Mouse (Mus musculus): ENCODE results near the gene Gm20388. TPM values are rescaled to one million over a fixed set of nuclear protein-coding genes. Genes with fewer than 3 reads are reported as not detected.

Gm20388 gene
- polyA plus RNA-seq, 1 experiment from 2014 or later, result 5.3 TPM

DNA sequence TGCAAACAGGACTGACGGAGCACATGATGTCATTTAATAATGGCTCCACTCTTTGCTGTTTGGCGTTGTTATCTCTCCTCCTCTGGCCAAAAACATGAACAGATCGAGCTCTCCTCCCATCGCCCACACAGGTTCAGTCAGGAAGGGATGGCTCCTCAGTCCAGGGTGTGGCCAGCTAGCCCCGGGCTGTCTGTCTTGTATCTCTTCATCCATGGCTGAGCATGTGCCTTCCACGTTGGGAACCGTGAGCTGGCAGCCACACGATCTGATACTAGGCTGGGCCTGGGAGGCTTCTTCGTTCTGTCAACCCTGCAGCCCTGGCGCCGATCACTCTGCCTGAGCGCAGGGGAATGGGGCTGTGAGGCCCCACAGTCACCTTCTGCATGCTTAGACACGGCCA, 1248.2 kb downstream of the Gm20388 start:
- Histone ChIP-seq H3K4me1 (replicated peaks; ENCODE audit: control insufficient read depth, insufficient read depth, low read length) (no peaks in the 10 kb centered on the region; the same call in 1 of the 2 replicates), H3K27ac (ENCODE audit: low read depth, low read length) (no peak overlapping the region), H3K9ac (ENCODE audit: low read depth, low read length) (no peak overlapping the region), H3K4me3 (ENCODE audit: low read depth, low read length) (no peak overlapping the region), H3K4me2 (no peak overlapping the region), H3K36me3 (ENCODE audit: control insufficient read depth, insufficient read depth, low read length) (no peaks in the 10 kb centered on the region), H3K27me3 (replicated peaks; ENCODE audit: control insufficient read depth, insufficient read depth, low read length) (no peaks in the 10 kb centered on the region; the same call in 1 of the 2 replicates), H3K9me3 (ENCODE audit: control insufficient read depth, low read length) (no peaks in the 10 kb centered on the region)
- ATAC-seq (replicated peaks; ENCODE audit: low FRiP score) (no peak), DNase-seq (ENCODE audit: low spot score) (no peak)
- WGBS, result 60% methylated on average over 13 of the region's 13 CpGs

DNA sequence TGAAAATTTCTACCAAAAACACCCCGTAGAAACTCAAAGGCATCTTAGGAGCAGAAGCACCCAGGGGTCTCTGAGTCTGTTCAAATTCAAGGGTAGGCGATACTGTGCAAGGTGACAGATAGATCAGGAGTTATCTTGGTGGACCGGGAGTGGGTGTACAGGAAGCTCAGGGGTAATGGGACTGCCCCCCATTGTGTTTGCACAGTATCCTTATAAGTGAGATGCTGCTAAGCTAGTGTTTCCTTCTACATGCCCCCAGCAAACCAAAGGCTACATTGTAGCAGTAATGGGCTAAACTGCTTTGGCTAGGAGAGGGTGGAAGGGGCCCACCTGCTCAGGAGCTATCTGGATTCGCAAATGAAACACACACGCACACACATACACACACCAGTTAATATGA, 1250.8 kb downstream of the Gm20388 start:
- H3K4me3 ChIP-seq (ENCODE audit: low read depth, low read length), result no peak overlapping the region
- DNase-seq (ENCODE audit: low spot score), result no peak
- no peak overlapping the region for H3K27ac ChIP-seq (ENCODE audit: low read depth, low read length)
- H3K36me3 ChIP-seq (ENCODE audit: control insufficient read depth, insufficient read depth, low read length), result no peaks in the 10 kb centered on the region
- 73% methylated on average over 5 of the region's 5 CpGs for WGBS
- no peak for ATAC-seq (replicated peaks; ENCODE audit: low FRiP score)
- H3K9me3 ChIP-seq (ENCODE audit: control insufficient read depth, low read length), result no peaks in the 10 kb centered on the region
- no peak overlapping the region for H3K4me2 ChIP-seq
- peaks cover 5% of the 10 kb centered on the region for H3K27me3 ChIP-seq (replicated peaks; ENCODE audit: control insufficient read depth, insufficient read depth, low read length)
- peaks cover 4% of the 10 kb centered on the region; the same call in 1 of the 2 replicates for H3K4me1 ChIP-seq (replicated peaks; ENCODE audit: control insufficient read depth, insufficient read depth, low read length)
- no peak overlapping the region for H3K9ac ChIP-seq (ENCODE audit: low read depth, low read length)

DNA sequence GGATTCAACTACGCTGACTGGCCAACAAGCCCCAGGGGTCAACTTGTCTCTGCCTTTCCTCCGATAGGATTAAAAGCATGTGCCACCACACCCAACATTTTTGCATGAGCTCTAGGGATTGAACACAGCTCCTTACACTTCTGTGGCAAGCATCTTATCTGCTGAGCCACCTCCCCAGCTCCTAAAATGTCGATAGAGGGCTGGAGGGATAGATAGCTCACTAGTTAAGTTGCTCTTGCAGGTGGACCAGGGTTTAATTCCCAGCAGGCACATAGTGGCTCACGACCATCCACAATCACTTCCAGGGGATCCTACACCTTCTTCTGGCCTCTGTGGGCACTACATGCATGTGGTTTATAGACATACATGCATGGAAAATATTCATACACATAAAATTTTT, 1251.8 kb downstream of the Gm20388 start:
- no peak for DNase-seq (ENCODE audit: low spot score)
- H3K4me3 ChIP-seq (ENCODE audit: low read depth, low read length), result no peak overlapping the region
- H3K9ac ChIP-seq (ENCODE audit: low read depth, low read length), result no peak overlapping the region
- H3K4me1 ChIP-seq (replicated peaks; ENCODE audit: control insufficient read depth, insufficient read depth, low read length), result peaks cover 4% of the 10 kb centered on the region; the same call in 1 of the 2 replicates
- H3K36me3 ChIP-seq (ENCODE audit: control insufficient read depth, insufficient read depth, low read length), result no peaks in the 10 kb centered on the region
- H3K27ac ChIP-seq (ENCODE audit: low read depth, low read length), result no peak overlapping the region
- H3K4me2 ChIP-seq, result no peak overlapping the region
- H3K9me3 ChIP-seq (ENCODE audit: control insufficient read depth, low read length), result no peaks in the 10 kb centered on the region
- WGBS, result 57% methylated on average over 4 of the region's 4 CpGs
- ATAC-seq (replicated peaks; ENCODE audit: low FRiP score), result no peak
- peaks cover 5% of the 10 kb centered on the region for H3K27me3 ChIP-seq (replicated peaks; ENCODE audit: control insufficient read depth, insufficient read depth, low read length)

DNA sequence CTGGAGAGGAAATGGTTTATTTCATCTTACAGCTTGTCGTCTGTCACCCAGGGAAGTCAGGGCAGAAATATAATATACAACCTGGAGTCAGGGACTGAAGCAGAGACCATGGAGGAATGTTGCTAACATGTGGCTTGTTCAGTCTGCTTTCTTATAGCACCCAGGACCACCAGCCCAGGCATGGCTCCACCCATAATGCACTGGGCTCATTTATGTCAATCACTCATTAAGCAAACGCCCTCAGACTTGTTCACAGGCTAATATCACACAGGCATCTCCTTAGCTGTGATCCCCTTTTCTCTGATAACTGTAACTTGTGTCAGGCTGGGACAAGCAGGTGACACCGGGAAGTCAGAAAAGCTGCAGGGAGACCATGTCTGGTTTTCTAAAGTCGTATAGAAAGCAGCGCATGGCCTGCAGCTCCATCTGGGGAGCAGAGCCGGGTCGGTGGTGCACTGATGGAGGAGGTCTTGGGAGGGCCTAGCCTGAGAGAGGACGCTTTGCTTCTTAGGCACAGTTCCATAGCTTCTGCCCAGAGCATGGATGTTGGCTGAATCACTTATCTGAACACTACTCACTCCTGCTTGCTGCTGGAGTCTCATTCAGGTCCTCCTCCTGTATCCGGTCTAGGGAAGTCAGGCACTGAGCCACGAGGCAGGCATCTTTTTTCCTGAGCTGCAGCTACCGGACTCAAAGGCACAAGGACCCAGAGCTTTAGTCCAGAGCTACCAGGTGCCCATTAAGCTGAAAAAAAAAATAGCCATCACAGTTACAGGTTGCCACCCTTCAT, 1252.5 kb downstream of the Gm20388 start:
- no peak overlapping the region for H3K4me3 ChIP-seq (ENCODE audit: low read depth, low read length)
- no peak overlapping the region for H3K27ac ChIP-seq (ENCODE audit: low read depth, low read length)
- no peaks in the 10 kb centered on the region for H3K36me3 ChIP-seq (ENCODE audit: control insufficient read depth, insufficient read depth, low read length)
- no peak overlapping the region for H3K4me2 ChIP-seq
- DNase-seq (ENCODE audit: low spot score) (no peak), ATAC-seq (replicated peaks; ENCODE audit: low FRiP score) (no peak)
- H3K9ac ChIP-seq (ENCODE audit: low read depth, low read length), result no peak overlapping the region
- WGBS, result 67% methylated on average over 11 of the region's 11 CpGs
- H3K9me3 ChIP-seq (ENCODE audit: control insufficient read depth, low read length), result no peaks in the 10 kb centered on the region
- H3K27me3 ChIP-seq (replicated peaks; ENCODE audit: control insufficient read depth, insufficient read depth, low read length), result peaks cover 5% of the 10 kb centered on the region
- H3K4me1 ChIP-seq (replicated peaks; ENCODE audit: control insufficient read depth, insufficient read depth, low read length), result peaks cover 4% of the 10 kb centered on the region; the same call in 1 of the 2 replicates

DNA sequence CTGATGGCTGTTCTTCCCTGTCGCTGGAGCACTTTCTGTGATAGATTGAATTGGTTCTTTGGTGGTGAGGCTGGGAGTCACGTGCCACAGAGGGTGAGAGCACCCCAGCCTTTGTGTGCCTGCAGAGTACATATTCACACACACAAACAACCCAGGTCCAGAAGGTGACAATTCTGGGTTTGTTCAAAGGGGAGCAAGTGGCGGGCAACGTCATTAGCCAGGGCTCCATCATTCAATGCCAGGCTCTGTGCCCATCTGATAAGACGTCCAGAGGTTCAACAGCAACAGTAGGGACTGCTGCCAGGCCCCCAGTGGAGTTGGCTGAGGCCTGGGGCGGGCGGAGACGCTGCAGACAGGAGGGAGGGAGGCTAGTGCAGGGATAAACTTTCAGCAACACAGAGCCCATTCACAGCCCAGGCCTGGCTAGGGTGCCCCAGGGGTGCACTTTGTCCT, 1253.4 kb downstream of the Gm20388 start:
- no peak overlapping the region for H3K4me2 ChIP-seq
- H3K9ac ChIP-seq (ENCODE audit: low read depth, low read length), result no peak overlapping the region
- WGBS, result 64% methylated on average over 8 of the region's 8 CpGs
- no peak for ATAC-seq (replicated peaks; ENCODE audit: low FRiP score)
- peaks cover 5% of the 10 kb centered on the region for H3K27me3 ChIP-seq (replicated peaks; ENCODE audit: control insufficient read depth, insufficient read depth, low read length)
- H3K4me1 ChIP-seq (replicated peaks; ENCODE audit: control insufficient read depth, insufficient read depth, low read length), result peaks cover 4% of the 10 kb centered on the region; the same call in 1 of the 2 replicates
- no peaks in the 10 kb centered on the region for H3K36me3 ChIP-seq (ENCODE audit: control insufficient read depth, insufficient read depth, low read length)
- no peaks in the 10 kb centered on the region for H3K9me3 ChIP-seq (ENCODE audit: control insufficient read depth, low read length)
- no peak overlapping the region for H3K27ac ChIP-seq (ENCODE audit: low read depth, low read length)
- H3K4me3 ChIP-seq (ENCODE audit: low read depth, low read length), result no peak overlapping the region
- DNase-seq (ENCODE audit: low spot score), result no peak

DNA sequence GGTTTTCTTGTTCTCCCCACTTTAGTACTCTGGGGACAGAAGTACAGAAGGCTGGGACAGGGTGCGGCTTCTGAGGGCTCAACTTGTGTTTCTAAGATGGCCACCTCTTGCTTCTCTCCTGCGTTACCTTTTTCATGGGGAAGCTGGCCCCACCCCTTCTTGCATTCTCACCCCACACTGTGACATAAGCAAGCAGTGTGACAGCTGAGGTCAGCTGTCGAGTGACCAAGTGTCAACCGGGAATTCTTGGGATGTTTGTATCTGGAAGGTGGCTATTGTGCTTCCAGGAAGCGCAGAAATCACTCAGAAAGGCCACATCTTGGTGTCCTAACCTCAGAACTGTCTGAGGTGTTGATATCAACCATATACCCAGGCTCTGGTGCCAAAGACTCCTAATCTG, 1257.4 kb downstream of the Gm20388 start:
- H3K9ac ChIP-seq (ENCODE audit: low read depth, low read length), result no peak overlapping the region
- H3K4me3 ChIP-seq (ENCODE audit: low read depth, low read length), result no peak overlapping the region
- DNase-seq (ENCODE audit: low spot score), result no peak
- no peaks in the 10 kb centered on the region for H3K9me3 ChIP-seq (ENCODE audit: control insufficient read depth, low read length)
- 63% methylated on average over 5 of the region's 5 CpGs for WGBS
- no peak overlapping the region for H3K4me2 ChIP-seq
- H3K27ac ChIP-seq (ENCODE audit: low read depth, low read length), result no peak overlapping the region
- H3K4me1 ChIP-seq (replicated peaks; ENCODE audit: control insufficient read depth, insufficient read depth, low read length), result peaks cover 22% of the 10 kb centered on the region
- peaks cover 8% of the 10 kb centered on the region for H3K27me3 ChIP-seq (replicated peaks; ENCODE audit: control insufficient read depth, insufficient read depth, low read length)
- H3K36me3 ChIP-seq (ENCODE audit: control insufficient read depth, insufficient read depth, low read length), result no peaks in the 10 kb centered on the region
- ATAC-seq (replicated peaks; ENCODE audit: low FRiP score), result no peak

DNA sequence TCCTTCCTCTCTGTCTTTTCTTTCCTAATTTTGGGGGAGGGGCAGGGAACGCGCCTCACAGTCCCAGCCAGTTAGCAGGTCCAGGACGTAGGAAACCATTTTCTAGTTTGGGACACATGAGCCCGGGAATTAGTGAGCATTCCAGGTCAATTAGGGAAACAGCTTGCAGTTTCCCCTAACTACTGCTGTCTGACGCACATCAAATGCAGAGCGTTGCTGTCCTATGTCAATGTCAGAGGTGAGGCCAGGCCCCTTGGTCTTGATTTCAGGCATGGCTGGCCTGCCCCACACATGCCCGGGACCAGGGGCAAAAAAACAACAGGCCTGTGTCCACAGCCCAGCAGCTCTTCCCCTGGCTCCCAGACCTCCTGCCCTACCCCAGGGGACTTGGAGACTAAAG, 1259.5 kb downstream of the Gm20388 start:
- Histone ChIP-seq H3K27ac (ENCODE audit: low read depth, low read length) (peak overlapping the region; percentile 34; the same call in 1 of the 2 replicates), H3K4me1 (replicated peaks; ENCODE audit: control insufficient read depth, insufficient read depth, low read length) (peaks cover 21% of the 10 kb centered on the region), H3K9ac (ENCODE audit: low read depth, low read length) (no peak overlapping the region), H3K27me3 (replicated peaks; ENCODE audit: control insufficient read depth, insufficient read depth, low read length) (peaks cover 8% of the 10 kb centered on the region), H3K4me2 (peak overlapping the region; percentile 48), H3K4me3 (ENCODE audit: low read depth, low read length) (no peak overlapping the region), H3K9me3 (ENCODE audit: control insufficient read depth, low read length) (no peaks in the 10 kb centered on the region), H3K36me3 (ENCODE audit: control insufficient read depth, insufficient read depth, low read length) (no peaks in the 10 kb centered on the region)
- WGBS, result 40% methylated on average over 7 of the region's 7 CpGs
- no peak for ATAC-seq (replicated peaks; ENCODE audit: low FRiP score)
- DNase-seq (ENCODE audit: low spot score), result no peak

DNA sequence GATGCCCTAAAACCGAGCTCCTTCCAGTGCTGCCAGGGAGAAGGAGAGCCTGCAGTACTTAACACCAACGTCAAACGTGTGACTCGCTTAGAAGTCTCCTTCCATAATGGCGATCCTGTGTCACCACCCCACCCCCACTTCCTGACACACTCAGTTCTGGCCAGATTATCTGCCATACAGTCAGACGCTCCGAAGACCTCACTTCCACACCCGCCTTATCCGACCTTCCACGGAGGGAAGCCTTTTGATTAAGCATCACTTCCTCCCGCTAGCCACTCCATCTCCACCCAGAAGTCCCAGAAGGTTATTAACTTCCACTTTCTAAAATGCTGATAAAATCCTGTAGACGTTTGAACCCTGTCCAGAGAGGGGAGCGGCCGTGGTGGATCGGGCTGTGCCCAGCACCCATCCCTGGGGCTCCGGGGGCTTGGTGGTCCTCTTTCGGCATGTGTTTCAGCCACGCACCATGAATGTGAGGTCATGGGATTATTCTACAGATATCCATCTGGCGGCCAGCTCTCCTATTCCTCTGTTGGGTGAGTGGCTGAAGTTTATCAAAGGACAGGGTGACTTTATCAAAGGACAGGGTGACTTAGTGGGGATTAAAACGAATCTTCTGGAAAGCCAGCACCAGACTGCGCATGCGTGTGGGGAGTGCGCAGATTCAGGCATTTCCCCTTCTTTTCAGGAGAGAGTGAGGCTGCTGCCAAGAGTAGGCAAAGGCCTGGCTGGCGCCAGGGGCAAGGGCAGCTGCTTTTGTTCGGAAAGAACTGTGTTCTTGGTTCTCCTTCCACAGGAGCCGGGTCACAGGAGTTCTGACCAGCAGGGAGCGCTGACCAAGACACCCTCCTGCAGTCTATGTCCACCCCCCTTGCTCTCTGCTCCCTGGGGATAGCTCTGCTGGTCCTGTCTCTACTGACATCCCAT, 1260.2 kb downstream of the Gm20388 start:
- no peaks in the 10 kb centered on the region for H3K9me3 ChIP-seq (ENCODE audit: control insufficient read depth, low read length)
- peak overlapping the region; percentile 34 for H3K27ac ChIP-seq (ENCODE audit: low read depth, low read length)
- H3K4me2 ChIP-seq, result peak overlapping the region; percentile 48
- H3K4me1 ChIP-seq (replicated peaks; ENCODE audit: control insufficient read depth, insufficient read depth, low read length), result peaks cover 24% of the 10 kb centered on the region
- H3K9ac ChIP-seq (ENCODE audit: low read depth, low read length), result peak overlapping the region; percentile 5; the same call in 1 of the 2 replicates
- no peak overlapping the region for H3K4me3 ChIP-seq (ENCODE audit: low read depth, low read length)
- DNase-seq (ENCODE audit: low spot score) (peak; percentile 46), ATAC-seq (replicated peaks; ENCODE audit: low FRiP score) (0 out of 2 replicates have a peak, but pooled peaks have one; percentile 51)
- H3K27me3 ChIP-seq (replicated peaks; ENCODE audit: control insufficient read depth, insufficient read depth, low read length), result peaks cover 4% of the 10 kb centered on the region; the same call in 1 of the 2 replicates
- WGBS, result 27% methylated on average over 27 of the region's 27 CpGs
- no peaks in the 10 kb centered on the region for H3K36me3 ChIP-seq (ENCODE audit: control insufficient read depth, insufficient read depth, low read length)
